Mouse (Mus musculus): Measurements from ENCODE around the gene Reg3d. TPM values are rescaled to one million over a fixed set of nuclear protein-coding genes. Genes with fewer than 3 reads are reported as not detected.

Gene Reg3d
- not detected for total RNA-seq (2023)

DNA sequence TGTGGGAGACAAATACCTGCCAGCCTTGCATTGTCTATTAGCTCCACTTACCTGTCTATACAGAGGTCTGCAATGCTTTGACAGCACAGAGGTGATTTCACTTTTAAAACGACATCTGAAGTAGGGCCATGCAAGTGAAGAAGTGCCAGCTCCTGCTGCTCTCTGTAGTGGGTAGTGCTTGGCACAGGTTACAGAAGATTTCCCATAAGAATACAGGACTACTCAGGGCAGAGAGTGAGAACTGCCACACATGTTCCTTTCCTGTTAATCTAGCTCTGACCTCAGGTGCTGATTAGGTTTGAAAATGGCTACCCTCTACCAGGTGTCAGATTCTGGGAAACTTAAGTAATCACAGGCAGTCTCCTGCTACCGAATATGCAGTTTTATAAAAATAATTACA lies at the start of gene Reg3d:
Reg3d (minus strand) TSS at position 101 of the 400 bp plus-strand sequence.

DNA sequence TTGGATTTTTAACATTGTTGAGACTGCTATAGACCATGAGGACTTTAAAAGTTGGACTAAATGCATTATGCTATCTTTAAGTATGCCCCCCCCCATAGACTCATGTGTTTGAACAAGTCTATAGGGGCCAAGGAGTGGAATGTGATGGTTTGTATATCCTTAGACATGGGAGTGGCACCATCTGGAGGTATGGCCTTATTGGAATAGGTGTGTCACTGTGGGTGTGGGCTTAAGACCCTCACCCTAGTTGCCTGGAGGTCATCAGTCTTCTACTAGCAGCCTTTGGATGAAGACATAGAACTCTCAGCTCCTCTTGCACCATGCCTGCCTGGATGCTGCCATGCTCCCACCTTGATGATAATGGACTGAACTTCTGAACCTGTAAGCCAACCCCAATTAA lies 43.7 kb upstream of the Reg3d start, which contains the start of gene Reg1:
Reg1 (plus strand) TSS at position 301 of the 400 bp plus-strand sequence.

DNA sequence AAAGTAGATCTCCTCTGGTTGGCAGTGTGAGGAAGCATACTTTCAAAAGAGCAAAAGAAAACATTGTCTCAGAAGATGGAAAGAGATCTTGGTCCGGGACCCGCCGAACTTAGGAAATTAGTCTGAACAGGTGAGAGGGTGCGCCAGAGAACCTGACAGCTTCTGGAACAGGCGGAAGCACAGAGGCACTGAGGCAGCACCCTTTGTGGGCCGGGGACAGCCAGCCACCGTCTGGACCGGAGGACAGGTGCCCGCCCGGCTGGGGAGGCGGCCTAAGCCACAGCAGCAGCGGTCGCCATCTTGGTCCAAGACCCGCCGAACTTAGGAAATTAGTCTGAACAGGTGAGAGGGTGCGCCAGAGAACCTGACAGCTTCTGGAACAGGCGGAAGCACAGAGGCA lies 16.7 kb upstream of the Reg3d start, which contains the start of gene Reg2:
Reg2 (plus strand) TSS at position 301 of the 400 bp plus-strand sequence.

DNA sequence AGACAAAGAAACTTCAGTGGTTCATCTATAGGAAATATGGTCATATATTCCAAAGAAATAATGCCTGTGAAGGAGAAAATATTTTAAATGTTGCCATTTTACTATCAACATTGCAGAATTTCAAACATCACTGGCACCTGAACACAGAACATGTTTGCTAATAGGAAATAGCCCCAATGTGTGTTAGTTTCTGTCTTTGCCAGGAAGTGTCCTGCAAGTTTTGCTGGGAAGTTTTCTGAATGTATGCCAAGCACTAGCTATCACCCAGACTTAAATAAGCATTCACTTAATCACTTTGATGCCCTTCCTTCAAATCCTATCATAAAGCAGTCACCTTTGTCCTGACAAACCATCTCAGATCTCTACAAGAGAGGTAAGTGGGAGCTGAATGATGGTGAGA lies 1.7 kb upstream of the Reg3d start, which contains the start of gene Reg3a:
Reg3a (plus strand) TSS at position 301 of the 400 bp plus-strand sequence.

DNA sequence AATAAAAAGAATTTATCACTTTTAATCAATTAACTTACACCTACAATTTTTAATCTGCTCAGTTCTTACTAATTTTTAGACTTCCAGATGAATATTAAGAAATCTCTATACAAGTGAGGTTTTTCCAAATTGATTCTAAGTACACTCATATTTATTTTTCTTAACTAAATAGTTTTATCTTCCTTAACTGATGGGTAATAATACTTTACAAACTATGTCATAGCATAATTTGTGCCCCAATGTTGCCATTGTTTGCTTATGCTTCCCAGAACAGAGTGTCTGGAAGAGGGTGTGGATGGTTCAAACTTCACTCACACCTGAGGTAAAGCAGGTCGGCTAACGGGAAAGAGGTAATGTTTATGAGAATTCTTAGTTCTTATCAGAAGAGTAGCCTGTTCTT lies 8.3 kb downstream of the Reg3d start, which contains the start of gene Reg3b:
Reg3b (plus strand) TSS at position 301 of the 400 bp plus-strand sequence.

Other genes starting within 250 kb of the Reg3d start
- not detected for gene Reg3b, start 8.2 kb downstream of the Reg3d start, total RNA-seq (2023)
- gene Reg3a, start 1.8 kb upstream of the Reg3d start, total RNA-seq (2023), result not detected
- not detected for gene Reg2, start 16.8 kb upstream of the Reg3d start, total RNA-seq (2023)
- gene Reg1, start 43.8 kb upstream of the Reg3d start, total RNA-seq (2023), result not detected
- gene Reg3g, start 90.0 kb upstream of the Reg3d start, total RNA-seq (2023), result not detected

Measured in B cell, adult 67 days (primary cell).